Mouse (Mus musculus) limb, embryonic 13.5 days (tissue): ENCODE data around the gene Dnase1l3. TPM values are rescaled to one million over a fixed set of nuclear protein-coding genes. Genes with fewer than 3 reads are reported as not detected.

Experiments
- ATAC-seq: fragments of 200-750 bp; cut with Nextera tagmentation; 2 replicates; pipeline ENCODE4 v1.8.0; 2017; ENCODE audit warnings: low read depth, moderate number of reproducible peaks, moderate TSS enrichment; ENCODE audit not compliant: low FRiP score
- H3K27ac ChIP-seq: fragments of 300-500 bp; sonication (generic); 2 replicates; pipeline ENCODE4 v1.5.1; 2015; ENCODE audit warnings: inconsistent platforms, mild to moderate bottlenecking, moderate library complexity
- H3K27me3 ChIP-seq: fragments of 300-500 bp; sonication (generic); 2 replicates; pipeline ENCODE4 v1.6.1; 2015; ENCODE audit warnings: mild to moderate bottlenecking, inconsistent platforms
- H3K36me3 ChIP-seq: fragments of 300-500 bp; sonication (generic); 2 replicates; pipeline ENCODE4 v1.6.1; 2015; ENCODE audit warnings: inconsistent platforms, mild to moderate bottlenecking, moderate library complexity
- H3K4me1 ChIP-seq: fragments of 300-500 bp; sonication (generic); 2 replicates; pipeline ENCODE4 v1.6.1; 2015; ENCODE audit warnings: inconsistent platforms
- H3K4me2 ChIP-seq: fragments of 300-500 bp; sonication (generic); replicated peaks from 2 replicates; pipeline ENCODE4 v1.6.1; 2015; ENCODE audit warnings: inconsistent platforms, mild to moderate bottlenecking, moderate library complexity
- H3K4me3 ChIP-seq: fragments of 300-500 bp; sonication (generic); 2 replicates; pipeline ENCODE4 v1.5.1; 2015; ENCODE audit warnings: moderate library complexity, mild to moderate bottlenecking, inconsistent platforms
- H3K9ac ChIP-seq: fragments of 300-500 bp; sonication (generic); 2 replicates; pipeline ENCODE4 v1.6.1; 2015; ENCODE audit warnings: mild to moderate bottlenecking, inconsistent platforms
- H3K9me3 ChIP-seq: fragments of 300-500 bp; sonication (generic); 2 replicates; pipeline ENCODE4 v1.6.1; 2016; ENCODE audit warnings: inconsistent platforms
- WGBS: fragments of 180-500 bp; shearing (Covaris S2); methylation state at CpG from one replicate; pipeline ENCODE4 v1.1.7; 2015; 5-methylcytosine and 5-hydroxymethylcytosine counted together
- polyA plus RNA-seq: library from polyadenylated mRNA; unstranded; fragments of >200 nt; fragmentation: Nextera tagmentation; extraction: Ambion mirVana; gene quantifications from 2 replicates; pipeline ENCODE4 v1.2.1, GENCODE M21; 2015

Dnase1l3 gene
- polyA plus RNA-seq, 1 experiment from 2014 or later, result 0.10 TPM

GRCm38 (mm10) chr14:7997255-7997696, 2.9 kb upstream of the Dnase1l3 start:
- no peak for ATAC-seq
- H3K36me3 ChIP-seq, result no peaks in the 10 kb centered on the region
- H3K27me3 ChIP-seq, result peaks cover 65% of the 10 kb centered on the region
- H3K4me3 ChIP-seq, result no peak overlapping the region
- H3K9ac ChIP-seq, result no peak overlapping the region
- peaks cover 7% of the 10 kb centered on the region for H3K4me1 ChIP-seq
- WGBS, result 2% methylated on average over 15 of the region's 15 CpGs
- H3K4me2 ChIP-seq, result peak overlapping the region; percentile 52
- H3K27ac ChIP-seq, result no peak overlapping the region
- H3K9me3 ChIP-seq, result no peaks in the 10 kb centered on the region

- Histone ChIP-seq H3K4me3 (no peak overlapping the region), H3K9ac (no peak overlapping the region), H3K36me3 (no peaks in the 10 kb centered on the region), H3K27ac (no peak overlapping the region), H3K27me3 (peaks cover 24% of the 10 kb centered on the region; the same call in 1 of the 2 replicates), H3K9me3 (no peaks in the 10 kb centered on the region), H3K4me2 (no peak overlapping the region), H3K4me1 (peaks cover 7% of the 10 kb centered on the region; the same call in 1 of the 2 replicates)
- no peak for ATAC-seq
- WGBS, result 41% methylated on average over 6 of the region's 6 CpGs
Observed at GRCm38 (mm10) chr14:7992158-7992557, 2.2 kb downstream of the Dnase1l3 start.

GRCm38 (mm10) chr14:7991108-7991776, 3.1 kb downstream of the Dnase1l3 start:
- Histone ChIP-seq H3K36me3 (no peaks in the 10 kb centered on the region), H3K27me3 (peaks cover 24% of the 10 kb centered on the region; the same call in 1 of the 2 replicates), H3K4me1 (peaks cover 7% of the 10 kb centered on the region; the same call in 1 of the 2 replicates), H3K9me3 (no peaks in the 10 kb centered on the region), H3K4me3 (no peak overlapping the region), H3K9ac (no peak overlapping the region), H3K27ac (no peak overlapping the region), H3K4me2 (no peak overlapping the region)
- ATAC-seq, result no peak
- WGBS, result 74% methylated on average over 5 of the region's 5 CpGs

GRCm38 (mm10) chr14:7989961-7990360, 4.4 kb downstream of the Dnase1l3 start:
- H3K27me3 ChIP-seq, result peaks cover 17% of the 10 kb centered on the region; the same call in 1 of the 2 replicates
- no peaks in the 10 kb centered on the region for H3K9me3 ChIP-seq
- no peak overlapping the region for H3K9ac ChIP-seq
- no peak overlapping the region for H3K4me3 ChIP-seq
- no peak overlapping the region for H3K27ac ChIP-seq
- peaks cover 7% of the 10 kb centered on the region; the same call in 1 of the 2 replicates for H3K4me1 ChIP-seq
- no peak overlapping the region for H3K4me2 ChIP-seq
- no peaks in the 10 kb centered on the region for H3K36me3 ChIP-seq
- no peak for ATAC-seq
- WGBS, result 78% methylated on average over 3 of the region's 3 CpGs

- H3K9ac ChIP-seq, result no peak overlapping the region
- no peaks in the 10 kb centered on the region for H3K36me3 ChIP-seq
- H3K4me1 ChIP-seq, result peaks cover 7% of the 10 kb centered on the region; the same call in 1 of the 2 replicates
- H3K27ac ChIP-seq, result no peak overlapping the region
- ATAC-seq, result no peak
- peaks cover 13% of the 10 kb centered on the region; the same call in 1 of the 2 replicates for H3K27me3 ChIP-seq
- no peak overlapping the region for H3K4me3 ChIP-seq
- H3K4me2 ChIP-seq, result no peak overlapping the region
- 74% methylated on average over 1 of the region's 1 CpGs for WGBS
- H3K9me3 ChIP-seq, result no peaks in the 10 kb centered on the region
Observed at GRCm38 (mm10) chr14:7989371-7989770, 5.0 kb downstream of the Dnase1l3 start.

GRCm38 (mm10) chr14:7986913-7987312, 7.5 kb downstream of the Dnase1l3 start:
- Histone ChIP-seq H3K9ac (no peak overlapping the region), H3K27me3 (no peaks in the 10 kb centered on the region), H3K27ac (no peak overlapping the region), H3K36me3 (no peaks in the 10 kb centered on the region), H3K9me3 (no peaks in the 10 kb centered on the region), H3K4me1 (peaks cover under 1% of the 10 kb centered on the region; the same call in 1 of the 2 replicates), H3K4me3 (no peak overlapping the region), H3K4me2 (no peak overlapping the region)
- ATAC-seq, result no peak
- 94% methylated on average over 6 of the region's 6 CpGs for WGBS

GRCm38 (mm10) chr14:7981226-7981625, 13.1 kb downstream of the Dnase1l3 start:
- Histone ChIP-seq H3K36me3 (no peaks in the 10 kb centered on the region), H3K9me3 (no peaks in the 10 kb centered on the region), H3K4me1 (no peaks in the 10 kb centered on the region), H3K4me2 (no peak overlapping the region), H3K9ac (no peak overlapping the region), H3K27me3 (no peaks in the 10 kb centered on the region), H3K27ac (no peak overlapping the region), H3K4me3 (no peak overlapping the region)
- WGBS, result 88% methylated on average over 1 of the region's 1 CpGs
- ATAC-seq, result no peak

GRCm38 (mm10) chr14:7978183-7978582, 16.2 kb downstream of the Dnase1l3 start:
- no peak for ATAC-seq

GRCm38 (mm10) chr14:7977471-7977870, 16.9 kb downstream of the Dnase1l3 start:
- ATAC-seq, result no peak
- 90% methylated on average over 1 of the region's 1 CpGs for WGBS

More at GRCm38 (mm10) chr14:7978183-7978582, 16.2 kb downstream of the Dnase1l3 start:
- no peak overlapping the region for H3K27ac ChIP-seq
- H3K9ac ChIP-seq, result no peak overlapping the region
- 94% methylated on average over 1 of the region's 1 CpGs for WGBS
- no peaks in the 10 kb centered on the region for H3K9me3 ChIP-seq
- H3K4me2 ChIP-seq, result no peak overlapping the region
- H3K27me3 ChIP-seq, result no peaks in the 10 kb centered on the region
- H3K4me1 ChIP-seq, result no peaks in the 10 kb centered on the region
- no peaks in the 10 kb centered on the region for H3K36me3 ChIP-seq
- H3K4me3 ChIP-seq, result no peak overlapping the region

GRCm38 (mm10) chr14:7975177-7975576, 19.2 kb downstream of the Dnase1l3 start:
- no peak for ATAC-seq
- H3K27me3 ChIP-seq, result no peaks in the 10 kb centered on the region
- no peak overlapping the region for H3K9ac ChIP-seq
- no peaks in the 10 kb centered on the region for H3K36me3 ChIP-seq
- H3K27ac ChIP-seq, result no peak overlapping the region
- no peaks in the 10 kb centered on the region for H3K9me3 ChIP-seq
- 80% methylated on average over 6 of the region's 6 CpGs for WGBS
- no peak overlapping the region for H3K4me2 ChIP-seq
- H3K4me1 ChIP-seq, result no peaks in the 10 kb centered on the region
- no peak overlapping the region for H3K4me3 ChIP-seq

More at GRCm38 (mm10) chr14:7977471-7977870, 16.9 kb downstream of the Dnase1l3 start:
- Histone ChIP-seq H3K4me2 (no peak overlapping the region), H3K9me3 (no peaks in the 10 kb centered on the region), H3K4me3 (no peak overlapping the region), H3K27ac (no peak overlapping the region), H3K4me1 (no peaks in the 10 kb centered on the region), H3K36me3 (no peaks in the 10 kb centered on the region), H3K9ac (no peak overlapping the region), H3K27me3 (no peaks in the 10 kb centered on the region)

- no peaks in the 10 kb centered on the region for H3K4me1 ChIP-seq
- H3K4me3 ChIP-seq, result no peak overlapping the region
- no peaks in the 10 kb centered on the region for H3K36me3 ChIP-seq
- no peak for ATAC-seq
- no peak overlapping the region for H3K4me2 ChIP-seq
- H3K9me3 ChIP-seq, result no peaks in the 10 kb centered on the region
- H3K27me3 ChIP-seq, result no peaks in the 10 kb centered on the region
- H3K9ac ChIP-seq, result no peak overlapping the region
- 78% methylated on average over 1 of the region's 1 CpGs for WGBS
- no peak overlapping the region for H3K27ac ChIP-seq
Observed at GRCm38 (mm10) chr14:7974643-7975042, 19.7 kb downstream of the Dnase1l3 start.

GRCm38 (mm10) chr14:7971889-7972493, 22.4 kb downstream of the Dnase1l3 start:
- H3K9ac ChIP-seq, result no peak overlapping the region
- no peaks in the 10 kb centered on the region for H3K27me3 ChIP-seq
- no peak overlapping the region for H3K27ac ChIP-seq
- H3K4me3 ChIP-seq, result no peak overlapping the region
- H3K36me3 ChIP-seq, result no peaks in the 10 kb centered on the region
- no peaks in the 10 kb centered on the region for H3K9me3 ChIP-seq
- no peaks in the 10 kb centered on the region for H3K4me1 ChIP-seq
- no peak for ATAC-seq
- WGBS, result 67% methylated on average over 10 of the region's 10 CpGs
- H3K4me2 ChIP-seq, result no peak overlapping the region
